Mouse (Mus musculus) kidney, adult 2 months (tissue): ENCODE data around the gene Isy1.

Source experiments
- CTCF ChIP-seq: fragments of 200-500 bp; conservative IDR thresholded peaks from 2 replicates; pipeline ENCODE4 v1.5.1; 2011; ENCODE audit warnings: low read depth, mild to moderate bottlenecking, control low read depth, low read length, moderate library complexity, mixed read lengths; ENCODE audit not compliant: insufficient read depth, insufficient read length
- POLR2A ChIP-seq: fragments of 200-500 bp; IDR thresholded peaks from one replicate; pipeline ENCODE4 v1.6.1; 2011; ENCODE audit warnings: low read depth, low read length, control low read depth

- TF ChIP-seq CTCF (no peak), POLR2A (no peak)
Measured at GRCm38 (mm10) chr6:87882221-87882620, 43.6 kb upstream of the Isy1 start.
